Mouse (Mus musculus) layer of hippocampus, postnatal 14 days (tissue): ENCODE results near the gene Mag. TPM values are rescaled to one million over a fixed set of nuclear protein-coding genes. Genes with fewer than 3 reads are reported as not detected.
"Not testable (repeated sequence)": the region's sequence is repeated elsewhere in the genome, so short reads cannot be mapped to it uniquely, and the experiment has no call there.

Experiments
- DNase-seq, 2 experiments: peaks; one replicate each; pipeline ENCODE4 v3.0.0; 2021 to 2022; ENCODE audit warnings: low spot score in 2 of 2, mixed read lengths in 1 of 2
- total RNA-seq, 2 experiments: library from RNA; stranded (reverse); gene quantifications; 2 replicates each; pipeline ENCODE4 v1.2.3; 2021

Mag gene
- total RNA-seq, 2 experiments from 2014 or later: 306 to 317 TPM

DNA sequence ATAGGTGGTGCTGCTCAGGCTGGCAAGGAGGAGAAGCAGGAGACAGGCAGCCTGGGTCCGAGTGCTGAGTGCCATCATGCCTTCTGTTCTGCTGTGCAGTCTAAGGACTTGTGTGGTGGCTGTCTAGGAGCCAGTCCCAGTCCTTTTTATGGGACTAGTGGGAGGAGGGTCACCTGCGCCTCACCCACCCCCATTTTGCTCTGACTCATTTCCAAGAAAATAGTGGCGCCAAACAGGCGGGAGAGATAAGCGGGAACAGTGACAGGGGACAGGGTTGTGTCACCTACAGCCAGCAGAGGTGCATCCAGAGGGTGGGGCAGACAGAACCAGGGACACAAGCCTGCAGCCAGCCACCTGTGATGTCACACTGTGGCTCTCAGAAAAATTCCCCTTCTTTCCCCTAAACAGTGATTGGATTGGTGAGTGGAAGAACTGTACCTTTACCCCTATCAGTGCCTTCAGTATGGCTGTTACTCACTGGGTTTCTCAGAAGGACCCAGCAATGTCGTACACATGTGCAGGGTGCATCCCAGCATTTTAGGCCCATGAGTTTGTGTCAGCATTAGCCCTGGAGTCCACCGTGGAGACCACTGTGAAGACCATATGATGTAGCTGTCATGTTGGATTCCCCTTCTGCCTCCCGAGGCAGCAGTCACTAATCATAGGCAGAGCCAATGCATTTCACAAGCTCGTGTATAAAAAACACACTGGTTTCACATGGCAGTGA is 29.4 kb upstream of the Mag start, which contains the start of gene Hamp:
Gene Hamp (minus strand): TSS at position 124 of the 727 bp plus-strand sequence.
- DNase-seq: no peak

DNA sequence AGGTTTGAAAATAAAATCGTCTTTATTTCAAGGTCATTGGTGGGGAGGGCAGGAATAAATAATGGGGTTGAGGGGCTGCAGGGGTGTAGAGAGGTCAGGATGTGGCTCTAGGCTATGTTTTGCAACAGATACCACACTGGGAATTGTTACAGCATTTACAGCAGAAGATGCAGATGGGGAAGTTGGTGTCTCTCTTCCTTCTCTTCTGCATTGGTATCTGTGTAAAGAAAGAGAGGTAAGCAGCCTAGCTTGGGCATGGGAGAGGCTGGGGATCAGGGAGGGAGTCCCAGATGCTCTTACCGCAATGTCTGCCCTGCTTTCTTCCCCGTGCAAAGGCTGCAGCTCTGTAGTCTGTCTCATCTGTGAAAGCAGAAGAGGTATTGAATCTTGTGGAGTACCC is 27.7 kb upstream of the Mag start:
- DNase-seq: not testable (repeated sequence)

DNA sequence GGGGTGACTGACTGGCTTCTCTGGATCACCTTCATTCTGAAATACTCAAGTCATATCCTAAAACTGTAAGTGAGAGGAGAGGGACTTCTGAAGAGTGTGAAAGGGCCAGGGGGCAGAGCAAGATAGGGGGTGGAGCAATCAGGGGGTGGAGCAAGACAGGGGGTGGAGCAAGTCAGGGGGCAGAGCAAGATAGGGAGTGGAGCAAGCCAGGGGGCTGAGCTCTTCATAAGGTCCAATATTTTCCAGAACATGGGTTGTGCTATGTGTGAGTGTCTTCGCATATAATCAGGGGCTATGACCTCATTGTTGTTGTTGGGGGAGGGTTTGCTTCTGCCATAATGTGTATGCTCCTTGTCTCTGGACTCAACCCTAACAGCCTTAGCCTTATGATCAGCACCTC is 25.4 kb upstream of the Mag start:
- not testable (repeated sequence) for DNase-seq

DNA sequence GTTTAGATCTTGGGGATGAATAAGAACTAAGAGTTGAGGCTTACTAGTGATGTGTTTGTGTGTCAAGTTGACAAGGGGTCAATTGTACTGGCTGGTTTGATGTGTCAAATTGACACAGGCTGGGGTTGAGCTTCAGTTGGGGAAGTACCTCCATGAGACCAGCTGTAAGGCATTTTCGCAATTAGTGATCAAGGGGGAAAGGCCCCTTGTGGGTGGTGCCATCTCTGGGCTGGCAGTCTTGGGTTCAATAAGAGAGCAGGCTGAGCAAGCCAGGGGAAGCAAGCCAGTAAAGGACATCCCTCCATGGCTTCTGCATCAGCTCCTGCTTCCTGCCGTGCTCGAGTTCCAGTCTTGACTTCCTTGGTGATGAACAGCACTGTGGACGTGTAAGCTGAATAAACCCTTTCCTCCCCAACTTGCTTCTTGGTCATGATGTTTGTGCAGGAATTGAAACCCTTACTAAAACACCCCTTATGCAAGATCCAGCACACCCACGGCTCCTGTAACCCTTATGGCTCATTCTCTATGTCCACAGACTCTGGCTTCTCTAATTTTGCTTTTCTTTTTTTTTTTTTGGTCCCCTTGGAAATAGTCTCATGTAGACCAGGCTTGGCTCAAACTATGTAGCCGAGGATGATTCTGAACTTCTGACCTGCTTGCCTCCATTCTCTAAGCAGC is 20.9 kb upstream of the Mag start:
- not testable (repeated sequence) for DNase-seq

DNA sequence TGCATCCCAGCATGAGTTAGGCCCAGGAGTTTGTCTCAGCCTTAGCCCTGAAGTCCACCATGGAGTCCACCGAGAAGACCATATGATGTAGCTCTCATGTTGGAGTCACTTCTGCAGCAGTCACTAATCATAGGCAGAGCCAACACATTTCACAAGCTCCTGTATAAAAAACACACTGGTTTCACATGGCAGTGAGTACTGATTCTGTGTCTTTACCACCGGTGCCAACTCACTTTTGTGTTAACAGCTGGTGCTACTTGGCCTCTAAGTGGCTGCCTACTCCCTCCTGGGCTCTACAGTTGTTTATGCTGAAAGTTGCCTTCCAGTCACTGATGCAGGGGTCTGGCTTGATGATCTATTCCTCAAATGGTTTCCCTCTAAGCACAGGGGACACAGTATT is 9.9 kb upstream of the Mag start, which contains the start of gene Hamp2:
Gene Hamp2 (minus strand): TSS at position 101 of the 400 bp plus-strand sequence.
- not testable (repeated sequence) for DNase-seq

DNA sequence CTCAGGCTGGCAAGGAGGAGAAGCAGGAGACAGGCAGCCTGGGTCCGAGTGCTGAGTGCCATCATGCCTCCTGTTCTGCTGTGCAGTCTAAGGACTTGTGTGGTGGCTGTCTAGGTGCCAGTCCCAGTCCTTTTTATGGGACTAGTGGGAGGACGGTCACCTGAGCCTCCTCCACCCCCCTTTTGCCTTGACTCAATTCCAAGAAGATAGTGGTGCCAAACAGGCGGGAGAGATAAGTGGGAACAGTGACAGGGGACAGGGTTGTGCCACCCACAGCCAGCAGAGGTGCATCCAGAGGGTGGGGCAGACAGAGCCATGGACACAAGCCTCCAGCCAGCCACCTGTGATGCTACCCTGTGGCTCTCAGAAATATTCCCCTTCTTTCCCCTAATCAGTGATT is 9.4 kb upstream of the Mag start:
- no peak for DNase-seq

DNA sequence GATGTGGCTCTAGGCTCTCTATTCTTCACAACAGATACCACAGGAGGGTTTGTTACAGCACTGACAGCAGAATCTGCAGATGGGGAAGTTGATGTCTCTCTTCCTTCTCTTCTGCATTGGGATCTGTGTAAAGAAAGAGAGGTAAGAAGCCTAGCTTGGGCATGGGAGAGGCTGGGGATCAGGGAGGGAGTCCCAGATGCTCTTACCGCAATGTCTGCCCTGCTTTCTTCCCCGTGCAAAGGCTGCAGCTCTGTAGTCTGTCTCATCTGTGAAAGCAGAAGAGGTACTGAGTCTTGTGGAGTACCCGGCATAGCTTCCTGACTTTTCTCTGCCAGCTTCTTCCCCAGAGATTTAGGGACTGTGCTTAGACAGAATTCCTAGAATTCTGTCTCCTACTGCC is 7.8 kb upstream of the Mag start:
- not testable (repeated sequence) for DNase-seq

DNA sequence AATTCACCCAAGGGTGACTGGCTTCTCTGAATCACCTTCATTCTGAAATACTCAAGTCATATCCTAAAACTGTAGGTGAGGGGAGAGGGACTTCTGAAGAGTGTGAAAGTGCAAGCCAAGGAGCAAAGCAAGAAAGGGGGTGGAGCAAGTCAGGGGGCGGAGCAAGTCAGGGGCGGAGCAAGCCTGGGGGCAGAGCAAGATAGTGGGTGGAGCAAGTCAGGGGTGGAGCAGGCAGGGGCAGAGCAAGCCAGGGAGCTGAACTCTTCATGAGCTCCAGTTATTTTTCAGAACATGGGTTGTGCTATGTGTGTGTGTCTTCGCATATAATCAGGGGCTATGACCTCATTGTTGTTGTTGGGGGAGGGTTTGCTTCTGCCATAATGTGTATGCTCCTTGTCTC is 5.5 kb upstream of the Mag start:
- DNase-seq: no peak

DNA sequence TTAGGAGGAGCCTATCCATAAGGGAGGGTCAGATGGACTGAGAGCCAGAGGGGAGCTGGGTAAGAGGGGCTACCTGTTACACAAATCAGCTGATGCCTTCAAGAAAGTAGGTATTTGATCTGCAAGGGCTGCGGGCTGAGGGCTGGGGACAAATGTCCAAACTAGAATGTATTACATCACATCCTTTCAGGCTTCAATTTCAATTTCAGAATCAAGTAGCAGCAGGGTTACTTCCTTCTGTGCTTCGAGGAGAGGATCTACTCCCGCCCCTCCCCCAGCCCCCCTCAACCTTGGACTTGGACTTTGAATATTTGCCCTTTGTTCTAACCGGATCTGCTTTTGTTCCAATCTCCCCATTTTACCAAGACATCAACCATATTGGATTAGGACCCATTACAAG is 2.5 kb upstream of the Mag start:
- no peak for DNase-seq

DNA sequence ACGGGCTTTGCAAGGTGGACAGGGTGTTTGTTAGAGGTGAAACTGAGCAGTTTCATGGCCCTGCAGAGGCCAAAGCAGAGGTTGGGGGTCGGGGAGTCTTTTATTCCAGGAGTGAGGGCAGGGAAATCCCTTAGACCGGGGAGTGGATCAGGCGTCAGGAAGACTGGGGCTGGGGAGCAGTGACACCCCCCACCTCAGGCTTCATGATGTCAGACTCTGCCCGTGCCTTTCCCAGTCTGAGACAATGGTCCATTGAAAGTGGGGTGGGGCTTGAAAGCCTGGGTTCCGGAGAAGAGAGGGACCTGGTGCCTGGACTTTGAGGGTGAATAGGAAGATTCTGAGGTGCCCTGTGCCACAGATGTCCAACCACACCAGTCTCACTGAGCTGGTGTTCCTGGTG is 2.0 kb upstream of the Mag start:
- DNase-seq: no peak

DNA sequence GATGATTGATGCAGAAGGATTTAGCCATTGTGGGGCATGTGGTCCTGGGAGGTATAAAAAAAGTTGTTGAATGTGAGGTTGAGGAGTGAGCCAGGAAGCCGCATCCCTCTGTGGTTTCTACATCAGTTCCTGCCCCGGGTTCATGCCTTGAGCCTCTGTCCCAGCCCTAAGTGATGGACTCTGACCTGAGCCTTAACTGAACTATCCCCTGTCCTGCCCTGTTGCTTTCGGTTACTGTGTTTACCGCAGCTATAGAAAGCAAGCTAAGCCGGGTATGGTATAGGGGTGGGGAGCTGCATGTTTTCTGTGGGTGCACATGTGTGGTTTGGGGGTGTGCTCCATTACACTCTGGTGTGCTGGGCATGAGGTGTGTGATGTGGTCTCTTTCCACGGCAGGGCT is 4.9 kb downstream of the Mag start:
- no peak for DNase-seq

DNA sequence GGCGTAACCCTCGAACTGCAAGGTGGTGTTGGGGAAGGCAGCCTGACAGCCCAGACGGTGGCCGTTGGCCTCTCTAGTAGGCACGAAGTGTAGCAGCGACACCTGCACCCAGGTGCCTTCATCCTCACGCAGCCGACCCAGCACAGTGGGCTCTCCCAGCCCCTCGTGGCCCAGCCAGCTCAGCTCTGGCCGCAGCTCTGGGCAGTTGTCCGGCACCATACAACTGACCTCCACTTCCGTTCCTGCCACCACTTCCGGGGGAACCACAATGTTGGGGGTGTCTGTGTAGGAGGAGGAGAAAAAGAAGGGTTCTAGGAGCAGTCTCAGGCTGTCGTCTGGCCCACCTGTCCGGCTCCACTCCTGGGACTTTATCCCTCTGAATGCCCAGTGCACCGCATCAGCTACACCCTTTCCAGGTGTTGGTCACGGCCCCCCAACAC is 5.7 kb downstream of the Mag start:
- no peak for DNase-seq

DNA sequence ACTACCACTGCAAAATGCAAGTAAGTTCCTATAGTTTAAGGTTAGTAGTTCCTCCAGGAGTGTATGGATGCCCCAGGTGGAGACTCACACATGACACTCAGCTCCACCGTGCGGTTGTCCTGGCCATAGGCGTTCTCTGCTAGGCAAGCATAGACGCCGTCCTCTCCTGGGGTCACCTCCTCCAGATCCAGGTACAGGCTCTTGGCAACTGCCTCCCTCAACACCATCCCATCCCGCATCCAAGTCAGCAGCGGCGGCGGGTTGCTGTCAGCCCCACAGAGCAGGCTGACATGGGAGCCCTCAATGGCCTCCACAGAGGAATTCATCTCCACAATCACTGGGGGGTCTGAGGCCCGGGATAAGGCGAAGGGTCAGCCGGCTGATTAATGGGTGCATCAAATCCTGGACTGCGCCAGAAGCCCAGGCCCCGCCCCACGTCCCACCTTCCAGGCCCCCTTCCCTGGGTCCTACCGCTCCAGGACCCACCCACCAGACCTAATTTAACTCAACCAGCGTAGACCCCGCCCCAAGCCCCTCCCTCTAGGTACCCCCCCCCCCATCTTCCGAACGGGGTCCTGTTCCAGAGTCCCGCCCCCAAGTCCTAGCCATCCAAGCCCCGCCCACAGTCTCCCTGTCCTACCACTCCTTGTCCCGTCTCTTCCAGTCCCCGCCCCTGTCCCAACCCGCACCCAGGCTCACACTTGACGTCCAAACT is 6.2 kb downstream of the Mag start:
- no peak for DNase-seq

DNA sequence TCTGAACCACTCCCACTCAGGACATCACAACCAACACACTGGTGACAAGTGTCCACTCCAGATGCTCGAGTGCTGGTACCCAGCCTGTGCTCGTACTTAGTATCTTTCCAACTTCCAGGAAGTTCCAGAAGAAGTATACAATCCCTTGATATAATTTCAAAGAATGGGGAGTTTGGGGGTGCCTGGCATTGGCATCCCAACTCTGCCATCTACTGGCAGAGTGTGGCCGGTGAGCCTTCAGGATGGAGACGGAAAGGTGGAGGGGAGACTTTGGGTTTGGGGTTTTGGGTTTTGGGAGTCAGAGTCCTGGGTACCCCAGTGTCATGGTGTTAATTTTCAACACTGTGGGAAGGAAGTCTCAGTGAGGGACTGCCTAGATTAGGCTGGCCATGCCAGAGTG is 10.6 kb downstream of the Mag start:
- peak in 1 of 2 experiments; percentile 24 for DNase-seq

DNA sequence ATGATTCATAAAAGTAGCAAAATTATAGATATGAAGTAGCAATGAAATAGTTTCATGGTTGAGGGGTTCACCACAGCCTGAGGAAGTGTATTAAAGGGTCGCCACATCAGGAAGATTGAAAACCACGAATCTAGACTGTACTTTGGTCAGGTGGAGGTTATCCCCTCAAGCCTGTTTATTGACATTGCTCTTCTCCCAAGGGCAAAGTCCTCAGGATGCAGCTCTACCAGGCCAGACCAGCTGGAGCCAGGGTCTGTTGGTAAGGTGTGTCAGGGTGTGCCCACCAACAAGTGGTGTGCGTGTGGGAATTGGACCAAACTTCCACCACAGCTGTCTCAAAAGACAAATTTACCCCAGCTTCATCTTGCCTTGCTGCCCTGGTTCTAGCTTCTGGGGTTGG is 19.5 kb downstream of the Mag start:
- DNase-seq: no peak

DNA sequence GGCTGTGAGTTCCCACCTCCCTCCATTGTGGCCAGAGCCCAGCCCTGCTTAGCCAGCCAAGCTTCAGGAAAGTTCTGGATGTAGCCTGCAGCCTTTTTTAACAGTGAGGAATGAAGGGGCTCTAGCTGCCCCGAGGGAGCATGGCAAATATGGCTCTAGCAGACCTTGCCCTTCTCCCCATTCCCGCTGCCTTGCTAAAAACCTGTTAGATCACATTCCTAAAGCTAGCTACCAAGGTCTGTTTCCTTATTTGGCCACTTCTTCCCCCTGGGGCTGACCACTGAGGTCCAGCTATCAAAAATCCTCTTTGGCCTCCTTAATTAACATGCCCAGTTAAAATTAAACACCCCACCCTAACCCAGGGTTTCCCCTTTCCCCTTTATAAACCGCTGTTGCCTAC is 22.2 kb downstream of the Mag start:
- DNase-seq: no peak

DNA sequence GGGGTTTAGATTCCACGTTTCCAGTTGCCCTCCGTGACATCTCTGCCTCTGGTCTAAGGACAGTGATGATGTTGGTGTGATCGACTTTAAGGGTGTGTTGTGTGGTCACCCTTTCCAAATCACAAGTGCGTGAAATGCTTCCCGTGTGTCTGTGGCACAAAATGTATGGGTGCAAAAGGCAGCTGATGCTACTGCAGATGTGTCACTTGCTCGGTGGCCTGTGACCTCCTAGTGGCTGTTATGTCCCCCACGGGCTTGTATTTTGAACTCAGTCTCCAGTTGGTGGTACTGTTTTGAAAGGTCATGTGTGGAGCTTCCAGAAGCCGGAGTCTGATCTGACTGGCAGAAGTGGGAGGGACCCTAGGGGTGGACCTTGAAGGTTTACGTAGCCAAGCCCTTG is 22.9 kb downstream of the Mag start:
- no peak for DNase-seq

DNA sequence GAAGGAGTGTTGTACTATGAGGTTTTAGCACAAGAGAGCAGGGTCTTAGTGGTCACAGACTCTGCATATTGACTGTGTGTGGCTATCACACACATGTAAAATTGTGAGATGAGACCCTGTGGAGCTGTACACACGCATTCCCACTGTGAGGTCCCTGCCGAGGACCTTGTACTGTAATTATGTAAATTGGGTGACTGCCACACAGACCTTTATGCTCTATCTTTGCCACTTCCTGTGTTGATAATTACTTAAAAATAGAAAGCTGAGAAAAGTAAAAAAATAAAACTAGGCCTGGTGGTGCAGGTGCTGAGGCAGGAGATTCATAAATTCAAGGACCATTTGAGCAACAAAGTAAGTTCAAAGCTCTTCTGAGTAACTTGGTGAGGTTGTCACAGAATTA is 24.0 kb downstream of the Mag start:
- no peak for DNase-seq

DNA sequence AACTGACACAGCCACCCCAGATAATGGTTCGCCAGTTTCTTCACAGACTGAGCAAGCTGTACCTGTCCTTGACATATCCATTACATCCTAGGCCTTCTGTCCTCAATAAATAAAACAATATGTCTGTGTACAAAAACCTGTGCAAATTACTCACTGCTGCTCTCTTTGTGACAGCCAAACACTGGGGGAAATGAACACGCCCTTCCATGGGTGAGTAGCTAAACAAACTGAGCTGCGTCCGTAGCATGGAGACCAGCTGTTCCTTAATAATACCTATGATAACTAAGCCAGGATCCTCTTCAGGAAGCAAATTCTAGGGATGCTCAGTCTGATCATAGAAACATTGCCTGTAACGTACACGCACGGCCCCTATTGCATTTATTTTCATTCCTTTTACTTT is 25.9 kb downstream of the Mag start:
- DNase-seq: no peak

DNA sequence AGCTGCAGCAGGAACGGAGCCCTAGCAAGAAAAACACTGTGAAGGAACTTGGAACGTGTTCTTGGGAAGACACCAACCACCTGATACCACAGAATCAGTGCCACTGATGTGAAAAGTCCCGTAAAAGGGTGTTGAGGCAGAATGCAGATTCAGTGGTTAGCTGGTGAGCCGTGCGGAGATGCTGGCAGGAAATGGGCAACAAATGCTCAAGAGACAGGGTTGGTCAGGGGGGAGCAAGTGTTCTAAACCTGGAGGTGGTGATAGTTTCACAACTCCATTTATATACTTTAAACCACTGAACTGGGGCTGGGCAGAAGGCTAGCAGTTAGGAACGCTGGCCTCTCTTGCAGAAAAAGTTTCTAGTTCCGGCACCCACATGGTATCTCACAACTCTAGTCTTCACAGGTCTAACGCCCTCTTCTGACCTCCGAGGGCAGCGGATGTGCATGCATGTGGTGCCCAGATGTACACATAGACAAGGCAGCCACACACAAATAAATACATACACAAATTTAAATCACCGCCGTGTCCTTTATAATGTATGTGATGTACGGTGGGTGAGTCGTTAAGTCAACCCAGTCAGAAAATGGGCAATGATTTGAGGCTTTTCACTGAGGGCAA is 27.0 kb downstream of the Mag start:
- no peak for DNase-seq

DNA sequence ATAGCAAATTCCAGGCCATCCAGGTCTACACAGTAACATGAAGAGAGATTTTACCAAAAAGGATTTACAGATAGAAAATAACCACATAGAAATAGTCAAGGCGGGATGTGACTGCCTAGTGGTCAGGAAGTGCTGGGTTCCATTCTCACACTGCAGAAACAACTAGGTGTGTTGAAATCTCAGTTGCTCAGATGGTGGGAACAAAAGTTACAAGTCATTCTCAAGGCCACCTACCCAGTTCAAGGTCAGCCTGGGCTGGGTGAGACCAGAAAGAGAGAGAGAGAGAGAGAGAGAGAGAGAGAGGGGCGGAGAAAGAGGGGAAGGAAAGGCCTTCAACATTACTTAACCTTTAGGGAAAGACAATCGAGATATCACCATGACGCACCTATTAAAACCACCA is 27.8 kb downstream of the Mag start:
- DNase-seq: no peak

DNA sequence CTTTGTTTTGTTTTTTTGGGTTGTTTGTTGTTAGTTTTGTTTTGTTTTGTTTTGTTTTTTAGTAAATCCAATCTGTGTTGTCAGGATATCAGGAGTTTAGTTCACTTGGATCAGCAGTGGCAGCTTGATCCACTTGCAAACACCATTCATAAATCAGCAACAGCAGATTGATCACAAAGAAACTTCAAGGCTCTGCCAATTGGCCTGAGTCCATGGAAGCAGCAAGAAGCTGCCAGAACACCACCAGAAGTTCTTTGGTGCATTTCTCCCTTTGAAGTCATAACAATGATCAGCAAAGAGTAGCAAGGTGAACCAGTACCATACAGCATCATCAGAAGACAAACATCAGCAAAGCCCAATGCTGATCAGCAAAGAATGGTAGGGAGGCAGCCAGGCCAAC is 30.6 kb downstream of the Mag start:
- no peak for DNase-seq
